ENCODE assay signal across 25 mouse cellular contexts in the genomic region with DNA sequence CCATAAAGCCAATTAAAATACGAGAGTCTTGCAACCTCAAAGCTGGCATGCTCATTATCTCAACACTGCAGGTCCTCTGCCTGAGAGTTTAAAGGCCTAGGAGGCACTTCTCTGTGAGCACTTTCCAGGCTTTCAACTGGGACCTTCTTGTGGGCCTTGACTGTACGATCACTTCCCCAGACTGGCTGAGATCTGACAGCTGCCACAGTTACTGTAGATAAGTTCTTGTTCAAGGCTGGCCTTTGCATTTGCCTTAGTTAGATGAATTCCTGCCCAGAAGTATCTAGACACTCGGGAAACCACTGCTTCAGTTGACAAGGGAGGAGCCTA.
A peak's percentile ranks its signal among the peaks of the same experiment; 100 is the strongest.
DNase-seq lines count a peak whose midpoint lies in the region; ATAC-seq and TF ChIP-seq lines count a peak whose summit lies in the region.
"Had no signal": no experiment of that assay in that cellular context is flagged by ENCODE, and none has a peak within 500 bp of the region (broad histone marks: within the 10 kb centered on the region; RNA-seq: fewer than 3 reads in every experiment).

No protein-coding gene starts in this region.

- H3K9ac ChIP-seq in forebrain, embryonic 13.5 days = no peak overlapping the region
- H3K9ac ChIP-seq in hindbrain, embryonic 14.5 days = no peak overlapping the region
- no peak overlapping the region for H3K9ac ChIP-seq in hindbrain, embryonic 16.5 days (ENCODE audit: low read depth, low read length)
- H3K9ac ChIP-seq in midbrain, embryonic 13.5 days (replicated peaks) = no peak overlapping the region
- H3K9ac ChIP-seq in midbrain, postnatal 0 days (replicated peaks; ENCODE audit: low read length, poor library complexity, severe bottlenecking) = no peak overlapping the region
- H3K9ac ChIP-seq: embryonic facial prominence, embryonic 15.5 days; limb, embryonic 12.5 days; liver, embryonic 15.5 days; lung, embryonic 14.5 days; neural tube, embryonic 13.5 days had no signal

- ATAC-seq in forebrain, embryonic 13.5 days = no peak; the same call in 1 of the 2 replicates
- no peak for ATAC-seq in hindbrain, embryonic 14.5 days (ENCODE audit: low FRiP score)
- ATAC-seq in hindbrain, embryonic 16.5 days = no peak
- peak; percentile 59 for ATAC-seq in midbrain, embryonic 13.5 days
- no peak; the same call in 1 of the 2 replicates for ATAC-seq in midbrain, postnatal 0 days (ENCODE audit: low FRiP score)
- ATAC-seq: activated CD4-positive, CD25-positive, alpha-beta regulatory T cell, adult 4 months had no signal

- H3K4me3 ChIP-seq in forebrain, embryonic 10.5 days = no peak overlapping the region
- H3K4me3 ChIP-seq in forebrain, embryonic 13.5 days = no peak overlapping the region
- no peak overlapping the region for H3K4me3 ChIP-seq in hindbrain, embryonic 14.5 days (replicated peaks; ENCODE audit: low read length)
- no peak overlapping the region for H3K4me3 ChIP-seq in hindbrain, embryonic 16.5 days (ENCODE audit: low read length)
- H3K4me3 ChIP-seq in midbrain, embryonic 13.5 days (replicated peaks) = no peak overlapping the region
- H3K4me3 ChIP-seq in midbrain, postnatal 0 days (ENCODE audit: low read depth, low read length) = no peak overlapping the region
- H3K4me3 ChIP-seq: embryonic facial prominence, embryonic 10.5 days; embryonic facial prominence, embryonic 15.5 days; layer of hippocampus, adult 2 months; left cerebral cortex, adult 2 months; limb, embryonic 12.5 days; liver, embryonic 15.5 days; neural tube, embryonic 13.5 days had no signal

- 48% methylated on average over 3 of the region's 3 CpGs for WGBS in forebrain, embryonic 10.5 days
- WGBS in forebrain, embryonic 13.5 days = 29% methylated on average over 3 of the region's 3 CpGs
- 62% methylated on average over 3 of the region's 3 CpGs for WGBS in hindbrain, embryonic 14.5 days
- 53% methylated on average over 3 of the region's 3 CpGs for WGBS in hindbrain, embryonic 16.5 days
- 44% methylated on average over 3 of the region's 3 CpGs for WGBS in midbrain, embryonic 13.5 days
- 40% methylated on average over 3 of the region's 3 CpGs for WGBS in midbrain, postnatal 0 days

- no peak for DNase-seq in forebrain, embryonic 10.5 days (ENCODE audit: extremely low spot score, low spot score)
- no peak for DNase-seq in hindbrain, embryonic 14.5 days (ENCODE audit: low spot score)
- DNase-seq in midbrain, postnatal 0 days (ENCODE audit: low spot score) = no peak
- DNase-seq in urinary bladder, postnatal 14 days (ENCODE audit: low spot score) = no peak
- DNase-seq: adrenal gland, adult 2 months; adrenal gland, postnatal 36 days; cerebellum, adult 18-20 months; heart, postnatal 14 days; kidney, adult 11 months; kidney, postnatal 36 days; lung, embryonic 14.5 days; lung, postnatal 14 days; thymus, postnatal 4 days had no signal

- H3K36me3 ChIP-seq in forebrain, embryonic 10.5 days (replicated peaks) = no peaks in the 10 kb centered on the region
- H3K36me3 ChIP-seq in forebrain, embryonic 13.5 days (ENCODE audit: poor library complexity, severe bottlenecking) = no peaks in the 10 kb centered on the region
- H3K36me3 ChIP-seq in hindbrain, embryonic 14.5 days (replicated peaks; ENCODE audit: control insufficient read depth, insufficient read depth) = no peaks in the 10 kb centered on the region
- H3K36me3 ChIP-seq in hindbrain, embryonic 16.5 days (ENCODE audit: control insufficient read depth, insufficient read depth, low read length) = no peaks in the 10 kb centered on the region
- no peaks in the 10 kb centered on the region for H3K36me3 ChIP-seq in midbrain, embryonic 13.5 days
- H3K36me3 ChIP-seq in midbrain, postnatal 0 days (ENCODE audit: insufficient read depth, low read length) = no peaks in the 10 kb centered on the region; the same call in 1 of the 2 replicates
- H3K36me3 ChIP-seq: embryonic facial prominence, embryonic 10.5 days; embryonic facial prominence, embryonic 15.5 days; limb, embryonic 12.5 days; liver, embryonic 15.5 days; neural tube, embryonic 13.5 days had no signal

- H3K27ac ChIP-seq in forebrain, embryonic 10.5 days = peak overlapping the region; percentile 51; the same call in 1 of the 2 replicates
- no peak overlapping the region for H3K27ac ChIP-seq in forebrain, embryonic 13.5 days
- 0 out of 2 replicates have a peak overlapping the region, but pooled peaks have one; percentile 45 for H3K27ac ChIP-seq in hindbrain, embryonic 14.5 days
- H3K27ac ChIP-seq in hindbrain, embryonic 16.5 days (ENCODE audit: low read depth, low read length) = no peak overlapping the region
- H3K27ac ChIP-seq in midbrain, embryonic 13.5 days = peak overlapping the region; percentile 65; the same call in 1 of the 2 replicates
- H3K27ac ChIP-seq in midbrain, postnatal 0 days (ENCODE audit: low read depth, low read length) = no peak overlapping the region
- H3K27ac ChIP-seq: embryonic facial prominence, embryonic 10.5 days; embryonic facial prominence, embryonic 15.5 days; layer of hippocampus, adult 2 months; left cerebral cortex, adult 2 months; limb, embryonic 12.5 days; liver, embryonic 15.5 days; neural tube, embryonic 13.5 days had no signal

- no peaks in the 10 kb centered on the region for H3K9me3 ChIP-seq in forebrain, embryonic 10.5 days
- no peaks in the 10 kb centered on the region for H3K9me3 ChIP-seq in forebrain, embryonic 13.5 days (replicated peaks)
- no peaks in the 10 kb centered on the region for H3K9me3 ChIP-seq in hindbrain, embryonic 14.5 days (ENCODE audit: control insufficient read depth, low read length)
- H3K9me3 ChIP-seq in hindbrain, embryonic 16.5 days (ENCODE audit: control insufficient read depth, low read length) = no peaks in the 10 kb centered on the region
- H3K9me3 ChIP-seq in midbrain, embryonic 13.5 days = no peaks in the 10 kb centered on the region
- no peaks in the 10 kb centered on the region for H3K9me3 ChIP-seq in midbrain, postnatal 0 days (ENCODE audit: low read length)
- H3K9me3 ChIP-seq: embryonic facial prominence, embryonic 10.5 days; embryonic facial prominence, embryonic 15.5 days; limb, embryonic 12.5 days; liver, embryonic 15.5 days; neural tube, embryonic 13.5 days had no signal

- H3K4me1 ChIP-seq in forebrain, embryonic 10.5 days = peaks cover 16% of the 10 kb centered on the region
- peaks cover 10% of the 10 kb centered on the region for H3K4me1 ChIP-seq in forebrain, embryonic 13.5 days
- H3K4me1 ChIP-seq in hindbrain, embryonic 14.5 days (replicated peaks; ENCODE audit: control insufficient read depth, insufficient read depth, low read length) = no peaks in the 10 kb centered on the region
- H3K4me1 ChIP-seq in hindbrain, embryonic 16.5 days (ENCODE audit: control insufficient read depth, insufficient read depth, low read depth, low read length) = peaks cover 6% of the 10 kb centered on the region
- H3K4me1 ChIP-seq in midbrain, embryonic 13.5 days (replicated peaks) = peaks cover 10% of the 10 kb centered on the region
- peaks cover 3% of the 10 kb centered on the region; the same call in 1 of the 2 replicates for H3K4me1 ChIP-seq in midbrain, postnatal 0 days (ENCODE audit: insufficient read depth, low read length)
- H3K4me1 ChIP-seq: embryonic facial prominence, embryonic 10.5 days; embryonic facial prominence, embryonic 15.5 days; limb, embryonic 12.5 days; neural tube, embryonic 13.5 days had no signal

- H3K27me3 ChIP-seq in forebrain, embryonic 10.5 days (ENCODE audit: poor library complexity, severe bottlenecking) = no peaks in the 10 kb centered on the region
- H3K27me3 ChIP-seq in forebrain, embryonic 13.5 days = no peaks in the 10 kb centered on the region
- no peaks in the 10 kb centered on the region for H3K27me3 ChIP-seq in hindbrain, embryonic 14.5 days (ENCODE audit: control insufficient read depth, insufficient read depth, low read length)
- H3K27me3 ChIP-seq in hindbrain, embryonic 16.5 days (replicated peaks; ENCODE audit: control insufficient read depth, insufficient read depth, low read length) = no peaks in the 10 kb centered on the region
- no peaks in the 10 kb centered on the region for H3K27me3 ChIP-seq in midbrain, embryonic 13.5 days
- H3K27me3 ChIP-seq in midbrain, postnatal 0 days (ENCODE audit: insufficient read depth, low read length) = no peaks in the 10 kb centered on the region
- H3K27me3 ChIP-seq: CH12.LX; embryonic facial prominence, embryonic 15.5 days; limb, embryonic 12.5 days; neural tube, embryonic 13.5 days had no signal

- H3K4me2 ChIP-seq in forebrain, embryonic 13.5 days = no peak overlapping the region
- H3K4me2 ChIP-seq in hindbrain, embryonic 14.5 days (replicated peaks) = no peak overlapping the region
- H3K4me2 ChIP-seq in hindbrain, embryonic 16.5 days (ENCODE audit: low read length) = no peak overlapping the region
- H3K4me2 ChIP-seq in midbrain, embryonic 13.5 days (replicated peaks) = no peak overlapping the region
- H3K4me2 ChIP-seq in midbrain, postnatal 0 days (ENCODE audit: low read depth, low read length, poor library complexity, severe bottlenecking) = no peak overlapping the region
- H3K4me2 ChIP-seq: embryonic facial prominence, embryonic 15.5 days; limb, embryonic 12.5 days; liver, embryonic 15.5 days; lung, embryonic 14.5 days; neural tube, embryonic 13.5 days had no signal

- TF ChIP-seq CTCF in midbrain, postnatal 0 days (IDR thresholded peaks at IDR 0.05) = no peak

Comparison
In these comparisons a context has a peak if more than half of its experiments do, and no peak if none do; other contexts are left out.
1. H3K27ac ChIP-seq: peak in forebrain, embryonic 10.5 days (single experiment), hindbrain, embryonic 14.5 days (single experiment) and midbrain, embryonic 13.5 days (single experiment); none in forebrain, embryonic 13.5 days (single experiment), hindbrain, embryonic 16.5 days (single experiment) and midbrain, postnatal 0 days (single experiment).